Mouse (Mus musculus) frontal cortex, postnatal 10 days (tissue): Measurements from ENCODE around the gene Tmem251.

Experiments used
- DNase-seq, 2 experiments: peaks; one replicate each; pipeline ENCODE4 v3.0.0; 2022; ENCODE audit warnings: low spot score in 2 of 2, mixed read lengths in 1 of 2

The Tmem251 gene

DNA sequence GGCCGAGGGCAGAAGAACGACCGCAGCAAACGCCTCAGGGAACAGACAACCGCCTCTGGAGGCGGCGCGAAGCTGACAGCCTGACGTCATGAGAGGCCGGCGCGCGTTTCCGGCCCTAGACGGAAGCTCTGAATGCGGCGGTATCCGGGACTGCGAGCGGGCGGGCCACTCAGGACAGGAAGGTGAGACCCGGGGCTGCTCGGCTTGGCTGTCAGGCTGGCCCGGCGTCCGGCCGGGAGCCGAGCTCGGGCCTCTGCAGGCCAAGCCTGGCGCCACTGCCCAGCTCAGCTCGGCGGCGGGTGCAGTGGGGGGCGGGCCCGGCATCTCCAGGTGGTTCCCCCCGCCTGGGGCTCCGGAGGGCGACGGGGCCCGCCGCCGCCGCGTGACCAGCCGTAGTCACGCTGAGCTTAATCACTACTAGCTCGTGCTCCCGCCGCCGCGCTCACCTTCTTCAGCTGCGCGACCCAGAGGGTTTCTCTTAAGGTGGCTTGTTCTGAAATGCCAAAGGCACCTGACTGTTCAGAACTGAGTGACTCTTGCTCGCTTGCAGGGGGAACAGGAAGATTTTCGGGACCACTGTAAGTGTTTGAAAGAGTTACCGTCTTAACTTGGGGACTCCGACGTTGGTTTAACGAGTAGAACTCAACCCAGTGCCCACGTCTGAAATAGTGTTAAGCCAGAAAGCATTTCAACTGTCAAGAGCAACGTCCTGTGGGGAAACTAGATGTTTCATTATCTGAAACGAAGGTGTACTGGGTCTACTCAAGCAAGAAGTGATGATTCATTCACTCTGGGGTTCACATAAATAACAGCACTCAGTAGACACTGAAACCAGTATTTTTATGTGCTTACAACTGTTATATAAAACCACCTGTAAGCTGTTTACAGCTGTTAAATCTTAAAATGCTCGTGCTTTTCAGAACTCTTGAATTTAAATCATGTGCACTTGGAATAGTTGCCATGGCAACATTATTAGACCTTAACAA lies at the start of gene Tmem251, which contains the start of gene Moap1:
TSS of gene Tmem251 (plus strand) at position 174 of the 986 bp plus-strand sequence.
TSS of gene Moap1 (minus strand) at position 73 of the 986 bp plus-strand sequence.
- peak; percentile 80 to 88 for DNase-seq

DNA sequence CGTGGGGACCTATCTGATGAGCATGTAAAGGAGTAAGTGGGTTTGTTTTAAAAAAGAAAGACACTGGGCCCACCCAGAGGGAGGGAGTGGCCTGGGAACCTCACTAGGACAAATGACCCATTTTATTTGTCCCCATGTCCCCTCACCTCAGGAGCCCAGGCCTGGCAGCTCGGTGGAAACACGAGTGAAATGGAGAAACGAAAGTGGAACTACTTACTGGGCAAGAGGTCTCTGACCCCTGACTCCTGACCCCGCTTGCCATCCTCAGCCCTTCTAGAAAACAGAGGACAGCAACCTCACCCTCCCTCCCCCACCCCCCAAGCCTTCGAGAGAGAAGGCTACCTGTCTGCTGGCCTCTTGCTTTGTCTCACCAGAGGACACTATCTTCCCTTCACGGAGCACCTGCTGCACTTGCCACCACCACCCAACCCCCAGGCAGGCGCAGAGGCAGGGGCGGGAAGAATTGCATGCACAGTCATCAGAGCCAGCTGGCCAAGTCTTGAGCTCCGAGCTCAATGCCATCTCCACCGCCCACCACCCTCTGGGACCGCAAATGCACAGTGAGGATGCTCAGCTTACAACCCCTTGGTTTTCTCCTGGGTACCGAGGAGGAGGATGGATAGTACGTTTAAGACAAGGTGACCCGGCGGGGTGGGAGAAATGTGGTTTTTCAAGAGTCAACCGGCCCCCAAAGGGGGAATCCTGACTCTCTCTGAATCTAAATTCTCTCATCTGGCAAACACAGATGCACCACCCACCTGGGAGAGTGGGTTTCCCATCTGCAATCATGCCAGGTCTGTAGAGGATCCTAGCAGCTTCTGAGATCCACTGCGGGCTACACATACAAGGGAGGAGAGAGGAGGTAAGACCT lies 48.0 kb upstream of the Tmem251 start:
- DNase-seq = peak; percentile 62 to 72

DNA sequence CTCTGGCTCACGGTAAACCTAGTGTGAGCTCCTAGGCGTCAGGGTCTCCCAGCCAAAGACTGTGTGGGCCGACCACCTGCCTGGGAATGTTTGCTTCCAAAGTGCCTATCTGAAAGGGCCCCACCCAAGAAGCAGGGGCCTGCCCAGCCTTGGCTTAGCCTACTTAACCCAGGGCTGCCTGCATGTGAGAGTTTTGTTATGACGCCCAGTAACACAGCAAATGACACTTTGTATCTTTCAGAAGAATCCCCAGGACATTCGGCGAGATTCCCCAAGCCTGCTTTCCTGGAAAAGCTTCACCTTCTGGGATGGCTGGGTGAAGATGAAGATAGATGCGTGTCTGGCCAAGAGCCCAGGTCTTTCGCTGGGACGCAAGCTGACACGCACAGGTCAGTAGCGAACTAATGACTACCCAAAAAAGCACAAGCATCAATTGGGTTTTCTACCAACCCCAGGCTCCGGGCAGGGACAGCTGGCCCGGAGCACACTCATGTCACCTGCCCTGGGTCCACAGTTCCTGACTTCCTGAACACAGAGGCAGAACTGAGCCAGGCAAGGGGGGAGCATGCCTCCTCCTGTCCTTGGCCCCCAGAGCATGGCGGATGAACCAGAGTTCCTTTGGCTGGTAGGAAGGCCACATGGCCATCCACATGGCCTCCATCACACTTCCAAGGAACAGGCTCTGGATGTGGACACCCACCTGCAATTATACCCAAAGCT lies 46.8 kb upstream of the Tmem251 start:
- DNase-seq = no peak

DNA sequence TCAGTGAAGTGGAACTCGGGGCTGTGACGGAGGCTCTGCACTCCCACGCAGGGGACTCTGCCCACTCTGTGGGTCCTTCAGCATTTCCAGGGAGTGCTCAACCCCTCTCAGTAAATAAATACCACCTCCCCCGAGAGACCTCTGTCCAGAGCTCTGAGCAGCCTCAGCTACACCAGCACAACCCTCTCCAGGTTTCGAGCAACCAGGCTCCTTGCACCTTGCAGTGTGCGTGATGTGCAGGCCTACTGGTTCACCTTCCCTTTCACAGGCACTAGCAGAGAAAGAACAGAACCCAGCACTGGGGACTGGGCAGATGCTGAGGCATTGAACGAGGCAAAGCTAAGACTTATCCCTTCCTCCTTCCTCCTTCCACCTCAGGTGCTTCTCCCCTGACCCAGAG lies 46.2 kb upstream of the Tmem251 start:
- no peak for DNase-seq

DNA sequence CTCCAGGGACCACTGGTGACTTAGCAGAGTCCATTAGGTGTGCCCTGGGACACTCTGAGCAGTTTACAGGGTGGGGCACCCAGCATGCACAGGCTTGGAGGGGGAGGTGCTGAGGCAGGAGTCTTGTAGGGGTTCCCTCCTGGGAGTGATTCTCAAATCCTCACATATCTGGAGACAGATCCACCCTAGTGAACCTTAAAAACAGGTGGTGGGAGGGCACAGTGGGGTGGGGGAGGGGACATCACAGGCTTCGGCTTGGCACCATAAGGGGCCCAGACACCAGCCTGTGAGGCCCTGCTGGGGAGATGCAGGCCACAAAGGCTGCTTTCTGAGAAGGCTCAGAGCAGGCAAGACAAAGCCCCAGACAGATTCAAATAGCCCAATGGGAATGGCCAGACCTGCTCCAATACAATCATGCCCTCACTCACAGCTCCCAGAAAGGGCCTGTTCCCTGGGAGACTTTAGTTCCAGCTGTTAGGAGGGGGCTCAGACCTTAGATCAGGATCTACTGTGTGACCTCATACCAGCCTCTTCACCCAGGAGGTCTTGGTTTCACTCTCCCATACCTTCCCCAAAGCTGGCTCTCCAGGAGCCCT lies 45.4 kb upstream of the Tmem251 start:
- no peak for DNase-seq

DNA sequence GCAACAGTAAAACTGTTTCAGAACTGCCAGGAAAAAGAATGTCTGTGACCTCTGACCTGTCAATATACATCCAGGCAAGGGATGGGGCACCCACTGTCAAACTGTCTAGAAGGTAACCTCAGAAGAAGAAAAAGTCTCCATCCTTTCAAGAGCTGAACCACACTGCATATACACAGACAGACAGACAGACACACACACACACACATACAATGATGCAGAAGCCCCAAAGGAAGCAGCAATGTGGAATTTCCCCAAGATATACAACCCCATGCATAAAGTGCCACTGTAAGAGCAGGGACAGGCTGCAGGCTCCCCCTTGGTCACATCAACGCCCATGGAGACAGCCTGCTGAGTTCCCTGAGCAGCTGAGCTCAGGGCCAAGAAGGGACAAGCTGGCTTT lies 44.4 kb upstream of the Tmem251 start:
- no peak for DNase-seq

- no peak for DNase-seq
Measured at GRCm38 (mm10) chr12:102700453-102700852, 43.1 kb upstream of the Tmem251 start.

DNA sequence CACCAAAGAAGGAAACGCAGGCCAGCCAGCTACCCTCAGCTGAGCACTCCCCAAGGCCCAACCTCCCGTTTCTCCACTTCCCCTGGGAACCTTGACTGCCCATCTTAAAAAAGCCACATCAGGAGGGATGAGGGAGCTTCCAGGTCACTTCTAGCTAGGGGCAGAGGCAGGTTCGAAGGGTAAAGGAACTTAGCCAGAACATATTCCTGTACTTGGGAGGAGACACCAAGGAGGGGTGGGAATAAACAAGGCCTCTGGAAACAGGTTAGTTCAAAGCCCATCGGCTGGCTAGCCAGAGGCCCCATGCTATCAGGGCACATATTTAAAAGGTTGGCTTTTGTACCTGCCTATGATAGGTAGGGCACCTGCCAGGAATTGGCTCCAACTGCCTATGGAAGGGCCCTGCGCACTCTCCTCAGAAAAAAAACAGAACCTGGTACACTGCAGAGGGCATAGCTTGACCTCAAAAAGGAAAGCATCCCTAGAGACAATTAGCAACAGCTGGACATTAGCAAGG lies 41.8 kb upstream of the Tmem251 start:
- DNase-seq = no peak

GRCm38 (mm10) chr12:102702356-102703110 lies 41.0 kb upstream of the Tmem251 start:
- peak in 1 of 2 experiments; percentile 73 for DNase-seq

DNA sequence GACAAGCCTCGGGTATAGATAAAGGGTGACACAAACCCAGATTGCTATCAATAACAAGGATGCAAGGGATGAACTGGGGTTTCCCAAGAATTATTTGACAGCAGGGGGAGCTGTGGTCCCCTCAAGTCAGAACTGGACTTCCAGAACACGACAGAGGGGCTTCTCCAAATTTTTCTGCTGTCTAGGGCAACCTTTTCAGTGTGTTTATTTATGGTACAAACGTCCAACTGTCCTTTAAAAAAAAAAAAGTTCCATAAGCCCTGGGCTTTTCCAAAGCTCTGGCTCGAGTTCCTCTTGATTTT lies 40.5 kb upstream of the Tmem251 start:
- peak in 1 of 2 experiments; percentile 20 for DNase-seq

- peak in 1 of 2 experiments; percentile 21 for DNase-seq
Measured at GRCm38 (mm10) chr12:102703441-102703840, 40.1 kb upstream of the Tmem251 start.

GRCm38 (mm10) chr12:102703921-102704408 lies 39.6 kb upstream of the Tmem251 start:
- DNase-seq = peak in 1 of 2 experiments; percentile 20

DNA sequence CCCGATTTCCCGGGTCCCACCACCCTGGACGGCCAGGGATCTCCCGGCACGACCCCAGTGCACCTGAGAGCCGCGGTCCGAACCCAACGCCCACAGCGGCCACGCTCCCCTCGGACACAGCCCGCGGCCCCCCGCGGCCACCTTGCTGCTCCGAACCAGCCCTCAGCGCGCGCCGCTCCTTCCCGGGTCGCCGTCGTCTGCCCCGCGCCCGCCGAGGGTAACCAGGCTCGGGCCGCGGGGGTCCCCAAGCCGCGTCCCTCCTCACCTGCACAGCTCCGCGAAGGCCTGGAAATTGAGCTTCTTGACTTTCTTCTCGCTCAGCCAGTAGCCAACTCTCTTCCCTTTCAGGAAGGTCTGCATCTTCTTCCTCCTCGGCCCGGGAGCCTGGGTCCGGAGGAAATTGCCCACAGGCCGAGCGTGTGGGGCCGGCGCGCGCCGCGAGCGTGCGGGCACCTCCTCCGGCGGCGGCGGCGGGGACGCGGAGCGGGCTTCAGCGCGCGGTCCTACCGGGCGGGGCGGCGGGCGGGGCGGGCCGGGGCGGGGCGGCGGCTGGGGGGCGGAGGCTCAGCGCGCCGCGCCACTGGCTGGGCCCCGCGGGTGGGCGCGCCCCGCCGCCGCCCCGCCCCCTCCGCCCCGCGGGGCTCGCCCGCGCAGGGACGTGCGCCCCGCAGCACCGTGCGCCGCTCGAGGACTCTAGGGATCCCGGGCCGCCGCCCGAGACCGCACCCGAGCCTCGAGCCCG lies 38.9 kb upstream of the Tmem251 start, which contains the start of gene Itpk1:
TSS of gene Itpk1 (minus strand) at position 474 of the 742 bp plus-strand sequence.
- DNase-seq = peak; percentile 28 to 63

DNA sequence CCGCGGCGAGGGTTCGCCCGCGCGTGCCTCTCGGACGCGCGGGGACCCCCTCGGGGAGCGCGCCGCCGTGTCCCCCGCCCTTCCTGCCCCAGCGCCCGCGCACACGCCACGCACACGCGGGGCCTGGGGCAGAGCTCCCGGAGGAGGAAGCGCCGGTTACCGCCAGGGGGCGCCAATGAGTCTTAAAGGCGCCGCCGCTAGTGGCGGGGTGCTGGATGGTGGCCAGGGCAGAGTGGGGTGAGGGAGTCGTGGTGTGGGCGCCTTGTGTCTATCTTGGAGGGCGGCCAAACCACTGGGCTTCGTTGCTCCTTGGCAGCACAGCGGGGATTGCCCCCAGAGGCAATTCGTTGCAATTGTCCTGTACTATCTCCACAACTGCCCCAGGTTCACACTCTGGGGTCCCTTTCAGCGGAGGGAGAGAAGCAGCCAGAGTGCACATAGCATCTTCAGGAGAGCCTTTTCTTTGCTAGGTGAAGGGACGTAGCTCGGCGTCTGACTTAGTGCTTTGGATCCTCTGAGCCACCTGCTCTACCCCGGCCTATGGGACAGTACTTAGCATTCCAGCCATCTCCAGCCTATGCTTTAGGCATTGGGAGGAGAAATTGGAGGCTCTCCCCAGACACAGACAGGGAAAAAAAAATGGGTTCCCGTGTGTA lies 38.2 kb upstream of the Tmem251 start:
- DNase-seq = peak; percentile 84 to 89

DNA sequence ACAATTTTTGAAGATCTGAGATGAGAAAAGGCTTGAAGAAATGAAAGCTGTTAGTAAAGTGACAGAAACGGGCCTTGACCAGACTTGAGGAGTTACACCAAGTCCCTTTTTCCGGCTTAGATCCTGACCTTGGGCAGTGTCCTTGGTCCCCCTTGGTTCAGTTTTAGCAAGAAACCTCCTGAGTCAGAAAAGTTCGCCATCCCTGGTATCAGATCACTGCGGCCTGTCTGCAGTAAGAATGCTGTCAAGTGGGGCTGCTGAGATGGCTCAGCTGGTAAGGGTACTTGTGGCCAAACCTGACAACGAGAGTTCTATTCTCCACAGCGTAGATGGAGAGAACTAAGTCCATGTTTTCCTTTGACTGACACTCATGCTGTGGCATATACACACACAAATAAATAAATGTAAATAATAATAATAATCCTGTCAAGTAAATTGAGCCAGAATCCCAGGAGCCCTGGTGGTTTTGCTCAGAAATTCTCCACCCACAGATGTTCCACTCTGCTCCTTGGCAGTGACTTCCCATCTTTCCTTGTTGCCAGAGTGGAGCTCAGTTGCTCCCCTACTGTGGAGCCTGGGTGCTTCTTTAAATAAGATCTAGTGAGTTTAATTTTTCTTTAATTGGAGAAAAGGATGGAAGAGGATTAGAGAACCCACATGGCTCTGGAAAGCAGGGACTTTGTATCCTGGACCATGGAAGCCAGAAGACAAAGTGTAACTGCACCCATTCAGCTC lies 37.5 kb upstream of the Tmem251 start:
- no peak for DNase-seq

GRCm38 (mm10) chr12:102706833-102707463 lies 36.6 kb upstream of the Tmem251 start:
- DNase-seq = no peak

DNA sequence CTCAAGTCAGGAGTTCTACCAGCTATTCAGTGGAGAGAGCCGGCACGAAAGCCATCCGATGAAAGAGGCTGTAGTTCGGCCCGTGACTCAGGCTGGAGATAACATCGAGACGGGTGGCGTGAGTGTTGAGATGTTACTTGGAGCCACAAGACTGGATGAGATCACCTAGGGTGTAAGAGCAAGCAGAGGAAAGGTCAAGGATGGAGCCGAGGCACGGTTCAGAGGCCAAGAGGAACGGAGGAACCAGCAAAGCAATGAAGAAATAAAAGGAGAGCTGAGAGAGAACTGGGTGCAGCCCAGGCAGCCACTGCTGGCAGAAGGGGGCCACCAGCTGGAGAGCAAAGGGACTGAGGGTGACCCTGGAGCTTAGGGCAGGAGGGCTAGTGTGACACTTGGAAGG lies 35.3 kb upstream of the Tmem251 start:
- no peak for DNase-seq

DNA sequence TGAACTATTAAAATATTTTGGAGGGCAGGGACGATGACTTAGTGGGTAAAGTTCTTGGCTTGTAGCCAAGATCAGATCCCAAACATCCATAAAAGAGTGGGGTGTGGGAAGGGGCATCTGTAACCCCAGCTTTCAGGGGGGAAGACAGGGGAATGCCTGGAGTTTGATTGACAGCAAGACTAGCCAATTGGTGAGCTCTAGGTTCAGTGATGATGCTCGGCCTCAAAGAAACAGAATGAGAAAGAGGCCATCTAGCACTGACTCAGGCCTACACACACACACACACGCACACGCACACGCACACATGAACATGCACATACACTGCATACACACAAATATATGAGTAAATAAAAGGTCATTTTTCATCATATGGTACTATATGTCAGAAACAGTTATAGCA lies 33.7 kb upstream of the Tmem251 start:
- no peak for DNase-seq
